Mouse (Mus musculus): ENCODE measurements at regions not wholly inside any gene's neighbourhood (a gene's known extent, or its start where the extent isn't known, plus 50 kb on each side); places are given as distances from the start of the nearest gene placed in this dataset.

DNA sequence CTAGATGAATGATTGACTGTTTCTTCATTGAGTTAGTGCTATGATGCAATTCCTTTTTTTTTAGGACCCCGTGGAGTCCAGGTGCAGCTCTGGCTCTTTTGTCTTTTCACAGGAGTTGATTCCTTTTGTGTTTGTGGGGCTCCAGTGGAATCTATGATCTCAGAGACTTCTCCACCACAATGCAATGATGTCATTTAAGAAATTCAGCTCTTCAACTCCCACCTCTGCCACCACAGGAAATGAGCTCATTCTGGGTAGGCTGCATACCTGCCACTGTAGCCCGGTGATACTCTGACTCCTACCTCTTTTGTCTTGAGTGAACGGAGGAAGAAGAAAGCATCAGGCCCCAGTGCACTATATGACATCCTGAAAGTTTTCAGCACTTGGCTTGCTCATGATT is 173.8 kb downstream of the Slc30a10 start:
- DNase-seq, result peak; percentile 61

DNA sequence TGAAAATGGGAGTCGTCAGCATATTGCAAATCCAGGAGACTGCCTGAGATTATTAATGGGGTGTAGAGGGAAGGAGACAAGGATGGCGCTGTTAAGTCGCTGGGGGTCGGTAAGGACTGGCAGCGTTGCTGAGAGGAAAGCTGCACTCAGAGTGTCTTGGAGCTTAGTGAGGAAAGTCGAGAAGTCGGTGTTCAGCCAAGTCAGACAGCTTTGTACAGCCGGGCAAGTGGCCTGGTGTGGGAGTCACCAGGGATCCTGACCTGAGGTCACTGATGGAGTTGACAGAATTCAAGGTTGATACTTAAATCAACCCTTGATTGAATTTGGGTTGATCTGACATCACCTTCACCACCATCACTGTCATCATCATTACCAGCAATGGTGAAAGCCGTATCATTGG is 175.3 kb downstream of the Slc30a10 start:
- peak; percentile 81 for DNase-seq

DNA sequence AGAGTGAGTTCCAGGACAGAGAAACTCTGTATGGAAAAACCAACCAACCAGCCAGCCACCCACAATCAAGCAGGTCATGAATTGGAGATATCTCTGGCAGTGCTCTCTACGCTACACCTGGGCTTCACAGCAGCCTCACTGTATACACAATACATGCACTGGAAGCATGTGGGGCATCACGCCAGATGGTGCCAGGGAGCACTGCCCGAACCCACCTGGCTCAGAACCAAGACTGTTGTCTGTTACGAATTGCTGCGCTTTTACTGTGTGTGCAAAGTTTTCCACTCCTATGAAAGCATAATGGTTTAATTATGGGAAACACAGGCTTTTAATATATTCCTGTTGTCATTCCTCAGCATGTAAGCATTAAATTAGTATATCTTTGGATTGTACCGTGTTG is 184.0 kb downstream of the Slc30a10 start:
- peak; percentile 64 for DNase-seq

DNA sequence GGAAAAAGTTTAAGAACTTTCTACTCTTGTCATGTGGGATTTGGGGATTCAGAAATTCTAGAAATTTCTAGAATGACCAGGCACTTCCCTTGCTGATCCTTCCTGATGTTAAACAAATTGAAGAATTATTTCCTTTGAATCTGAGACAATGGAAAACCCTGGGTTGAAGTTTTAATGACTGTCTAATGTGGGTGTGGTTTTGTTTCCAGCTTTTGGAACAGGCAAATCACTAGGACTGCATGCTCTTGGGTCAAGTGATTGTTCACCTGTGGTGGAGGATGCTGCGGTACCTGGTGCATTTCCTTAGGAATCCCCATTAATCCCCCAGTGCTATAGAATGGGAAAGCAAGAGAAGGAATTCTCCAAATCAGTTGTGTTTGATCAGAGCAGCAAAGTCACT is 184.8 kb downstream of the Slc30a10 start:
- DNase-seq, result peak; percentile 16

DNA sequence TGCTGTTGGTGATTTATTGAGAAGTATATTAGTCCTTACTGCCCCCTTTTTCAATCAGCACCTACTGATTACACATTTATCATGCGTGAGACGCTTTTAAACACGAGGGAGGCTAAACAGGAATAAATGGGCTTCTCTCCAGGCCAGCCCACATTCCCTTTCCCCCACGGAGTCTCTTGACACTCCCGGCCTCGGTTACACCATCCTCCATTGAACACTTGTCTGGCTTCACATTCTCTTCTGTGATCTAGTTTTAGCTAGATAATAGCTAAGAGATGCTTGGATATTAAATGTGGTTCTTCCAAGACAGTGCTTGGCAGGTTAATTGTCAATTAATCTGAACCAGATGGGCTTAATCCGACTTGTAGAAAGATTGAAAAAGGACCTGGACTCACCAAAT is 189.4 kb downstream of the Slc30a10 start:
- DNase-seq, result peak; percentile 63

DNA sequence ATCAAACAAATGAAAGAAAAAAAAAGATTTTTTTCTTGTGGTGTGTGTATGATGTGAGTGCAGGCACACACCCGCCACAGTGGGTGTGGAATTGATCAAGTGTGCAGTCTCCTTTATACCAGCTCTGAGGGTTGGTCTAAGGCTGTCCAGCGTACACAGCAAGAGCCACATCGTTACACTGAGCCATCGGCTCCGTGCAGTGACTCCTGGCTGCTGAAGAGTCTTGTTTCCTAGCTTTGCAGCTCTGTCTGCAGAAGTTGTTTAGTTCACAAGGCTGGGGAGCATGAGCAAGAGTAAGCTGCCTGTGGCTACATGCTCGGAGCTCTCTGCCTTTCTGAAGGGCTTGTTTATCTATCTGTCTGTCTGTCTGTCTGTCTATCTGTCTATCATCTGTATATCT is 193.5 kb downstream of the Slc30a10 start:
- peak; percentile 64 for DNase-seq

DNA sequence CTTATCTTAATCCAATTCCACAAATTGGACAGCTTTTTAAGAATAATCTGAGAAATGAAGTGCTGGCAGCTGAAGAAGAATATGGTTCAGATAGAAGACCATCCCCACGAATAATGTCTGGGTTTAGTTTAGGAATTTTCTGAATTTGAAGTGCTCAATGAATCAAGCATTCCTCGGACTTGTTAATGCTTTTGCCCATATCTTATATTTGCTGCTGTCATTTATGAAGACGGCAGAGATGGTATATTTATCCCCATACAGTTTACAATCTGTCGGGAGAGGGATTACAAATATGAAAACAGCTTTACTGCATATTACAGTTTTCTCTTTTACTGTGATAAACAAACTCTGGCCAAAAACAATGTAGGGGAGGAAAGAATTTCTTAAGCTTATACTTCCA is 194.3 kb downstream of the Slc30a10 start:
- no peak for DNase-seq

DNA sequence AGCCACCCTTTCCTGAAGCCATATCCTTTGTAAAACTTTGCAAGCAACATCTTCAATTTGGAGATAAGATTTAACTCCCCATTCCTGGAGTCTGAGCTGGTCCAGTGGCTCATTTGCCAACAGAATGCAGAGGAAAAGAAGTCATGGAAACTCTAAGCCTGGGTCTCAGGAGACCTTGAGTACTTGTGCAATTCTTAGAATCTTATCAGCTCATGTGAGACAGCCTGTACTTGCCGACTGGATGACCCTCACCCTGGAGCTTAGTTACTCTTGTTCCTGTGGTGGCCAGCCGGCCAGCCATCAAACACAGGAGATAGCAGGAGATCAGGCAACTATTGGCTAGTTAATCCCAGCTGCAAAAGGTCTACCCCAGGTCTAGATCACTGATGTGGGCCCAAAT is 196.3 kb downstream of the Slc30a10 start:
- DNase-seq, result peak; percentile 98

DNA sequence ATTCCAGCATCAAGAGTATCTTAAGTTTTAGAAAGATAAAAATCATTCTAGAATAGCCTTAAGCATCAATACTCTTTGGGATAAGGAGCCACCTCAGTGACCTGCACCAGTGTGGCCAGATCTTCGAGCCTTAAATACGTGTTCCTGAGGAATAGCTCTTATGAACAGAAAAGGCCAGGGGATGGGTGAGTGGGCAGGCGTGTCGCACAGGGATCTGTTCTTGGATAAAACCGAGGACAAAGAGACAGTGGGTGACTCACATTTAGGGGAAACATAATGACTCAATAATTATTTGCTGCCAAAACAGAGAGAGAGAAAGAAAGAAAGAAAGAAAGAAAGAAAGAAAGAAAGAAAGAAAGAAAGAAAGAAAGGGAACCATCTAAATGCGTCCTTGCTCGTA is 200.4 kb downstream of the Slc30a10 start:
- DNase-seq, result peak; percentile 89

DNA sequence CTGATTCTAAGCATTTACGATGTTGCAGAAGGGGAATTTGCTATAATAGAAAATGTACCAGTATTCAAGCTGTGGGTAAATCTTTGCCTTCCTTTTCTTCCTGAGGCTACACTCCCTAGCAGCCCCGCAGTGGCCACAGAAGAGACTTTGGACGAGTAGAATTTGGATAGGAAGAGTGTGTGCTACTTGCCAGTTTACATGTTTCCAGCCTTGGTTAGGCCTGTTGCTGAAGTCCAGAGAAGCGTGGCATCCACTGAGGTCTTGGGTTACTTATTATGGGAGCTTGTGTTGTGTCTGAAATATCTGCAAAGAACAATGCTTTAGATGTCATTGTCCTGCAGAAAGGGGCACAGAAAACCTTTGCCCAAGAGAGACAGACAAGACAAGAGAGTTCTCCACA is 200.8 kb downstream of the Slc30a10 start:
- DNase-seq, result peak; percentile 61

DNA sequence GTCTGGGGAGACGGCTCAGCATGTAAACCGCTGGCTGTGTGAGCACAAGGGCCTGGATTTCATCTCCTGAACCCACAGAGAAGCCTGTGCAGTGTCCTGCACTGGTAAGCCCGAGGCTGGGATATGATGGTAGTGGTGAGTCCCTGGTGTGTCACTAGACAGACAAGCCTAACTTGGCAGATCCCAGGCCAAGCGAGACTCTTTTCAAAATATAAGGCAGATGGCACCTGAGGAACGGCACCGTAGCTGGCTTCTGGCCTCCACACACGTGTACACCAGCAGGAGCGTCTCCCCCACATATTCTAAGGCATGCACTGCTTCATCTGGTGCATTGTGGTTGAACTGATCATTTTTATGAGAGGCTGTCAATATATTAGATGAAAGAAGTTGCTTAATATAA is 202.6 kb downstream of the Slc30a10 start:
- DNase-seq, result peak; percentile 55

DNA sequence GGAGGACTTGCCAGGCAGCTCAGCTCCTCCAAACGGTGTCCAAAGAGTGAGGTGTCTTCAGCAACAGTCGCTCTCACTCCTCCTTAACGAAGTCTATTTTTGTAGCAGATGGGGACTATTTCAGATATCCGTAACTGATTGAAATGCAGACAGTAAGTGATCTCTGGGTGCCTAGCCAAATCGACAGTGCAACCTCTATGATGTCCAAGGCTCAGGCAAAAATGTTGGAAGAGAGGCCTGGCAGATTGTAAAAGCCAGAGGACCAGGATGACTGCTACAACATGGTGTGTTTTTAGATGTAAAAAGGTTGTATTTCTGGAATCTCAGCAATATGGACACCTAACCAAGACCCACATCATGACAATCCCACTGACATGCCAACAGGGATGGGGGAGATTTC is 204.8 kb downstream of the Slc30a10 start:
- peak; percentile 70 for DNase-seq

DNA sequence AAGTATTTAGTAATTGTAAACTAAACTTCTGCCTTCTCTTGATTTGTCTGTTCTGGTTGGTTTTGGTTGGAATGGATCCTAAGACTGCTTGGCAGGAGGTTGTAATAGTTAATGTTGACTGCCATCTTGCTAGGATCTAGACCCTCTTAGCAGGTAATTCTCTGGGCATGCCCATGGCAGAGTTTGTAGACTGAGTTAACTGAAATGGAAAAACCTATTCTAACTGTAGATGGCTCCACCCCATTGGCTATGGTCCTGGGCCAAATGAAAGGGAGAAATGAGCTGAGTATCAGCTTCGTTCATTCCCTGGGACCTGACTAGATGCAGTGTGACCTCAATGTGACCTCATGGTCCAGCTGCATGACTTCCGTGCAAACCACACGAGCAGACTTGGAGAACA is 207.7 kb downstream of the Slc30a10 start:
- DNase-seq, result peak; percentile 89

DNA sequence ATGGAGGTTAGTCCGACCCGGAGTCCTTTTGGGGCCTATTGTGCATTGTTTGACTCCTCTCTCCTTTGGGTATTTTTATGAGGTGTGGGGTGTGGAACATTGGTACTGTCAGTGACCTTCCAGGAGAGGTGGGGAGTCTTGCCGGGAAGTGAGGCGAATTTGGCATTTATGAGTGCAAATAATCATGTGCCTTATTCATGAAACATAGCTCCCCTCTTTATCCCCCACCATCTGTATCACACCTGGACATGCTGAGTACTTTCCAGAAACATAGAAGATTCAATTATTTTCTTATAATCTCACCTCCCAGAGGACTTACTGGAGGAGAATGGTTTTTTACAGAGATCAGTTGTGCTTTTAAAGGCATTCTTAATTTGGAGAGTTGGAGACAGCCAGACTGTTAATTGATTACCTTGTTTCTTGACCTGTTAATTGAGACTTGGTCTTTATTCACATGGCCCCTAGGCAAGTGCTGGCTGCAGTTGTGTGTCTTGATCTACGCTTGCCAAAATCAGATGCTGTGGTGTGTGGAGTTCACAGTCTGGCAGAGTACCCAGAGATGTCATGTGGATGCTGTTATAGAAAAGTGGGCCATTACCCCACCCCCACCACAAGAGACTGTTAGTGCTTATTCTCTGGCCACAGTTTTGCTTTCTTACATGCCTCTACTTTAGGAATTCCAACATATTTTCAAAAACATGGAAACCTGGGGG is 215.5 kb downstream of the Slc30a10 start:
- peak; percentile 53 for DNase-seq

DNA sequence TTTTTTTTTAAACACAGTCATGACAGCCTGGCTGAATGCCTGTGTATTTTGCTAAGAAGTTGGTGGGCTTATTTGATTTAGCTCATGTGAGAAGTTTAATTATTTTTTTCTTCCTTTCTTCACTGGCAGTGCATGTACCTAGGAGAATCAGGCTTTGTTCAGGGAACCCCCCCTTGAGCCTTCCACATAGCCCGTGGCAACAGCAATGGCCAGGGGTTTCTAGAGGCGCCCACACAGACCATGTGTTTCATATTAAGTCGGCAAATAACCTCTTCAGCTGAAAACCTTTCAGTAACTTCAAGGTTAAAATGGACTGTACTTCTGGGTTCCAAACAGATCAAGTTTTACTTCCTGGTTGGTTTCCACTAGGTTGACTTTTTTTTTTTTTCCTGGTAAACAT is 218.3 kb downstream of the Slc30a10 start:
- DNase-seq, result no peak

DNA sequence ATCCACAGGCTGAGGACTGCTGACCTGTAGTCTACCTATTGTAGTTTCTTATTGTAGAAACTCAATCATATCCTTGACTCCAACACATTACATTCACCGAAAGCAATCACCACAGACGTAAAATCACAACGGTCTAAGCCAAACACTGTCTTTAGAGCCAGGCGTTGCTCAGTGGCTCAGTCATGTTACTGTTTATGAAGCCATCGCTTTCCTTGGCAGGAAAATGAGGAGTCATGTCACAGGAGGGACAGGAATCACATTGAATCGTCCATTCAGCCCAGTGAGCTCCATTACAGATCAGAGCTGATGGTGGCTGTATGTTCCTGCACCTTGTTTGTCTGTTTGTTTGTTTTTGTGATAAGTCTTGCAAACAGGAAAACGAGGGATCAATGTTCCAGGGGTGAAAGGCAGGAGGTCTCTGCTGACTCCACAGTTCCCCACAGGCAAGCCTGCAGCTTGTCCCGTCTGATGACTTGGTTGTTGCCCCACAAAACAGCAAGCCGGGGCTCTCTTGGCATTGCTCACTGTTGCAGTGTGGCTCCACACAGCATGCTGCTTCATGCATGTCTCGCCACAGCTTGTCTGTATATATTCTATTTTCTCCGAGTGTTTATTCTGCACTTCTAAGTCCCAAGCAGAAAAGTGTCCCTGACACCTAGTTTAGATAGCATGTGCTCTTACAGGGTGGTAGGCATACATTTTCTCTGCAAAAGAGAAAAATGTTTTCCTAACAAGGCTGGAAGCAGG is 221.2 kb downstream of the Slc30a10 start:
- peak; percentile 71 for DNase-seq

DNA sequence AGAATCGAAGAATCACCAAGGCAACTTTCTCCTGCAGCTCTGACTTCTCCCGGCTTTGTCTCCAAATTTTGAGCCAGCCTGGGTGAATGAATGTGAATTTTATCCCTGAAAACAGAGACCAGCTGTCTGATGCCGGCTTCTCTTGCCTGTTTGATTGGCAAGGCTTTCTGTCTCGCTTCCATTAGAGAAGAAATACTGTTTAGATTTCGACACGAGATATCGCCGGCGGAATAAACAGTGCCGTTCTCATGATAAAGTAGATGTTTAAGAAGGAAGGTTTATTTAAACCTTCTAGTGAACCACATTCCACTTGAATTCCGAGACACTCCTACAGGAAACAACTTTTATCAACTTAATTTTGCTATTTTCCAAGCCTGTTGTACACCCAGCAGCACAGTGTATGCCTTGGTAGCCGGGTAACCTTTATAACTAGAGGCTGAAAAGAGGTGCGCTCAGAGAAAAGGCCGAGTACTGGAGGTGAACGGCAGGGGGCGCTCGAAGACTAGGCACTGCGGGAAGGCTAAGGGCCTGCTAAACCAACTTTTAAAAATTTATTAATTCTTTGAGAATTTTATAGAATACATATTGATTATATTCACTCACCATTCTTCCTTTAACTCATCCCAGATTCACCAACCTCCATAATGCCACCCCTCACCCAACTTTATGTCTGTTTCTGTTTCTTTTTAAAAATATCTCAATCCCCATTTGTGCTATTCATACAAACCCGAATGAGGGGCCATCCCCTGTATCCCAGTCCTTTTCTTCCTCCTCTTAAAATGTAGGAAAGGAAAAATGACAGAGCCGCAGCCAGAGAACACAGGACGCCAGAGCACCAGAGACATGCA is 227.2 kb downstream of the Slc30a10 start:
- no peak for DNase-seq

DNA sequence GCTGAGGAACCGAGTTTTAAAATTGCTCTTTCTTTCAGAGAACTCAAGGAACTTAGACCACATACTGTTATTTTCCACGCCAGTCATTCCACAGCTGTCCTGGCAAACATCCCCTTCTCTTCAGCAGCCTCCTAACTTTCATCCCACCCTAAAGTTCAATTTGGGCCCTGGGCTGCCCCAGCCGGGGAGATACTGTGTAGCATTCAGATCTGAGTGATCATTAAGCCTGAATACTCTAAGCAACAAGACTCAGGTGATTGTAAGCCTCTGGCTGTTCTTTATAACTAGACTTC is 227.8 kb downstream of the Slc30a10 start:
- no peak for DNase-seq

DNA sequence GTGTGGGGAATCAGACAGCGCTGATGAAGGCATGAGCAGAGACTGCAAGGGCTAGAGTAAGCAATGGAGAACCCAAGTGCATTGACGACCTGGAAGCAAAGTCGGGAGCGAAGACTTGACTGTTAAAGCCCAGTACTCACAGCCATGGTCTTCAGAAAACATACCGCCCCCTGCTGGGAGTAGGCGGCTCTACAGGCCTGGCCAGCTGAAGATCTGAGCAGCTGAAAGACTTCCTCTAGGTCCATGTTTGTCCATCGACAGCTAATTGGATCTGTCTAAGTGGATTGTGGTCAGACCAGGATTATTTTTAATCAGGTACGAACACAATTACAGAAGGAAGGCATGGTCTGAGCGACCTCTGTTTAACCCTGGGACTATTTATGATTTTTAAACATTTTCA is 230.0 kb downstream of the Slc30a10 start:
- DNase-seq, result no peak

DNA sequence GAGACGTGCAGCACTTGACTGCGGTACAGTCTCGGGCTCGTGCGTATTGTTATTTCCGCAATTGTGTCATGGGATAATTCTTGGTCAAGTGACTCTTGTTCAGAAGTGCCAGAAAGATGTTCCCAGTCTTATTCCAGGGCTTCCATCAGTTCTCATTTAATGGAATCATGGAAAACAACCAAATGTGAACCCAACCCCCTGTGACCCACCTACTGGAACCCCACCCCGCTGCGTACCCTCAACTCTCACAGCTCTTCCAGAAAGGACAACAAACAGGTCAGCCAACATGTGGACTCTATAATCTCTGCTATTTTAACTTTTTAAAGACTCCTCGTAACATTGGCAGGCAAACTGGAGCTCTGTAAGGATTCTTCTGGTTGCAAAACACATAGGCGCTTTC is 233.9 kb downstream of the Slc30a10 start:
- DNase-seq, result no peak

DNA sequence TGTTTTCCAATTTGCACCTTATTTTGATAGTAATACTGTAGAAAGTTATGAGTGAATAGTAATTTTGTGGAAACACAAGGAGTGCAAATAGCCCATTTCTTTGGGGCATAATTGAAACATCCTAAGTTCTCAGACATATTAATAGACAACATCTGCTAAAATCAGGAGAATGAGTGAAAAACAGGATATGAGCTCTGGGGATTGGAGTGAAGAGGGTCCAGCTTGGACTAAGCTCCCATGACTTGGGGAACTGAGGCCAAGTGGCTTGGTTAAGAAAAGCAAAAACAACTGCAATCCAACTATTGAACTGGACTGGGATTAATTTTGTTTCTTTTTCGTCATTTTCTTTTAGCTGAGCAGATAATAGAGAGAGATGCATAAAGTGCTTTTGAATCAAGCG is 240.7 kb downstream of the Slc30a10 start:
- peak; percentile 66 for DNase-seq

DNA sequence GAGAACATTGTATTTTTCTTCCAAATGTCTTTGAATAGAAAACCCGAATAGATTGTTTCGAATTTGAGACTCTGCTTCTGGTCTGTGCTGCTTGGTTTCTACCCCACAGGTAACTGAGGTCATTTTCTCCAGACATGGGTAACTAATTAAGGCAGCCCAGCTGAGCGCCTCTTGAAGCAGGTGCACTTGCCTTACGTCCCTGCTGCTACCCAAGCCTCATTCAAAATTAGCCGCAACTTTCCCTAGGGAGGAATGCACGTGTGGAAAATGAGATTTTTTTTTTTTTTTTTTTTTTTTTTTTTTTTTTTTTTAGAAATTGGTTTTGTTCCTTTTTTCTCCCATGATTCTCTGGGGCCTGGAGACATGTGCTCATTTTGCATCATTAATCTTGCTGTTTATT is 245.1 kb downstream of the Slc30a10 start:
- no peak for DNase-seq

DNA sequence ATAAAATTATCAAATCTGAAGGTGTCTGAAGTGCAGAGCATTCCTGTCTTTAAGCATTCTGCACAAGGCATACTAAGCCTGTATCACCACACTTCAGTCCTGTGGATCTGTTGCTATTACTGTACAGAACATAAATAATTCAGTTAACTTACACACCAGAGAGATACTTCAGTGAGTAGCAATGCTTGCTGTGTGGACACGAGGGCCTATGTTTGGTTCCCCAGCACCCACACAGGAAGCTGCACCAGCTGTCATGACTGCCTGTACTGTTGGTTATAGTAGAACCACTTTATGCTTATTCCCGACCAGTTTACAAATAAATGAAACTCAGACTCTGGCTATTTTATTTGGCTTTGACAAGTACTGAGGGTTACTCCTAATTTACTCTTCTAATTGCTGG is 271.7 kb downstream of the Slc30a10 start:
- no peak for DNase-seq

DNA sequence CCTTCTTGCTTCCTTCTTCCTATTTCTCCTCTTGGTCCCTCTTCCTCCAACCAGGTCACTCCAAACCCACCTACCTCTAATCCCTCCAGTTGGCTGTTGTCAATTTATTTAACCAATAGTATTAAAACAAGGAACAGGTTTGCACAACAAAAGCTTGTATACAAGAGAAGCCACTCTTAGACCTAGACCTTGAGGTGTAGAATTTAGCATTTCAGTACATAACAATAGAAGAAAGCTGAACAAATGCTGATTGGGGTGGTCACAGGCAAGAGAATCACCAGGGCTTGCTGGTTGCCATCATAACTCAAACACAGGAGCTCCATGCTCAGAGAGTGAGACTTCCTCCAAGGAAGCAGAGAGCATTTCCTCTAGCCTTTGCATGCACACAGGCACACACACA is 272.2 kb downstream of the Slc30a10 start:
- no peak for DNase-seq
